Mouse (Mus musculus): ENCODE measurements around the gene Dio1. TPM values are rescaled to one million over a fixed set of nuclear protein-coding genes. Genes with fewer than 3 reads are reported as not detected.
A peak's percentile ranks its signal among the peaks of the same experiment; 100 is the strongest.

Dio1 gene
- polyA plus RNA-seq, 1 experiment from 2014 or later, result not detected

GRCm38 (mm10) chr4:107253125-107254091 lies 53.6 kb downstream of the Dio1 start, which contains the start of the genes Lrrc42 and Hspb11:
Lrrc42 (minus strand) TSS chr4:107253532.
Hspb11 (plus strand) TSS chr4:107253593.
- Histone ChIP-seq H3K9ac (replicated peaks; ENCODE audit: low read depth, low read length) (peak within 1 kb of the TSS; percentile 79), H3K4me1 (replicated peaks; ENCODE audit: control insufficient read depth, insufficient read depth, low read length) (peaks cover 21% of the 10 kb centered on the region), H3K27me3 (replicated peaks; ENCODE audit: control insufficient read depth, insufficient read depth, low read length) (no peaks in the 10 kb centered on the region), H3K9me3 (ENCODE audit: control insufficient read depth, low read length) (no peaks in the 10 kb centered on the region), H3K27ac (ENCODE audit: low read length) (peak within 1 kb of the TSS; percentile 68), H3K36me3 (ENCODE audit: control insufficient read depth, insufficient read depth) (no peaks in the 10 kb centered on the region), H3K4me3 (replicated peaks; ENCODE audit: low read length) (peak within 1 kb of the TSS; percentile 78), H3K4me2 (ENCODE audit: low read length) (peak within 1 kb of the TSS; percentile 71)
- under 1% methylated on average over 91 of the region's 101 CpGs for WGBS
- peak; percentile 95 for ATAC-seq

- under 1% methylated on average over 11 of the region's 11 CpGs for WGBS
- H3K27ac ChIP-seq (ENCODE audit: low read length), result no peak overlapping the region
Measured at GRCm38 (mm10) chr4:107252522-107252921, 54.4 kb downstream of the Dio1 start.

GRCm38 (mm10) chr4:107250494-107250893 lies 56.5 kb downstream of the Dio1 start:
- Histone ChIP-seq H3K4me1 (replicated peaks; ENCODE audit: control insufficient read depth, insufficient read depth, low read length) (peaks cover 21% of the 10 kb centered on the region), H3K36me3 (ENCODE audit: control insufficient read depth, insufficient read depth) (peaks cover 2% of the 10 kb centered on the region; the same call in 1 of the 2 replicates), H3K9me3 (ENCODE audit: control insufficient read depth, low read length) (no peaks in the 10 kb centered on the region), H3K4me3 (replicated peaks; ENCODE audit: low read length) (no peak overlapping the region), H3K9ac (replicated peaks; ENCODE audit: low read depth, low read length) (no peak overlapping the region), H3K4me2 (ENCODE audit: low read length) (no peak overlapping the region), H3K27ac (ENCODE audit: low read length) (no peak overlapping the region), H3K27me3 (replicated peaks; ENCODE audit: control insufficient read depth, insufficient read depth, low read length) (no peaks in the 10 kb centered on the region)
- no peak for ATAC-seq
- WGBS, result 23% methylated on average over 4 of the region's 4 CpGs

More at GRCm38 (mm10) chr4:107252522-107252921, 54.4 kb downstream of the Dio1 start:
- Histone ChIP-seq H3K27me3 (replicated peaks; ENCODE audit: control insufficient read depth, insufficient read depth, low read length) (no peaks in the 10 kb centered on the region), H3K9ac (replicated peaks; ENCODE audit: low read depth, low read length) (peak overlapping the region; percentile 79), H3K36me3 (ENCODE audit: control insufficient read depth, insufficient read depth) (no peaks in the 10 kb centered on the region), H3K4me3 (replicated peaks; ENCODE audit: low read length) (peak overlapping the region; percentile 78), H3K9me3 (ENCODE audit: control insufficient read depth, low read length) (no peaks in the 10 kb centered on the region), H3K4me1 (replicated peaks; ENCODE audit: control insufficient read depth, insufficient read depth, low read length) (peaks cover 21% of the 10 kb centered on the region), H3K4me2 (ENCODE audit: low read length) (peak overlapping the region; percentile 67)
- no peak for ATAC-seq

GRCm38 (mm10) chr4:107249471-107249870 lies 57.5 kb downstream of the Dio1 start:
- Histone ChIP-seq H3K4me2 (ENCODE audit: low read length) (no peak overlapping the region), H3K27me3 (replicated peaks; ENCODE audit: control insufficient read depth, insufficient read depth, low read length) (no peaks in the 10 kb centered on the region), H3K36me3 (ENCODE audit: control insufficient read depth, insufficient read depth) (peaks cover 2% of the 10 kb centered on the region; the same call in 1 of the 2 replicates), H3K27ac (ENCODE audit: low read length) (no peak overlapping the region; the same call in 1 of the 2 replicates), H3K4me3 (replicated peaks; ENCODE audit: low read length) (no peak overlapping the region), H3K9ac (replicated peaks; ENCODE audit: low read depth, low read length) (no peak overlapping the region), H3K4me1 (replicated peaks; ENCODE audit: control insufficient read depth, insufficient read depth, low read length) (peaks cover 20% of the 10 kb centered on the region), H3K9me3 (ENCODE audit: control insufficient read depth, low read length) (no peaks in the 10 kb centered on the region)
- no peak for ATAC-seq
- WGBS, result 56% methylated on average over 2 of the region's 2 CpGs

- H3K27me3 ChIP-seq (replicated peaks; ENCODE audit: control insufficient read depth, insufficient read depth, low read length), result no peaks in the 10 kb centered on the region
- H3K9ac ChIP-seq (replicated peaks; ENCODE audit: low read depth, low read length), result no peak overlapping the region
Measured at GRCm38 (mm10) chr4:107248061-107248460, 58.9 kb downstream of the Dio1 start.

DNA sequence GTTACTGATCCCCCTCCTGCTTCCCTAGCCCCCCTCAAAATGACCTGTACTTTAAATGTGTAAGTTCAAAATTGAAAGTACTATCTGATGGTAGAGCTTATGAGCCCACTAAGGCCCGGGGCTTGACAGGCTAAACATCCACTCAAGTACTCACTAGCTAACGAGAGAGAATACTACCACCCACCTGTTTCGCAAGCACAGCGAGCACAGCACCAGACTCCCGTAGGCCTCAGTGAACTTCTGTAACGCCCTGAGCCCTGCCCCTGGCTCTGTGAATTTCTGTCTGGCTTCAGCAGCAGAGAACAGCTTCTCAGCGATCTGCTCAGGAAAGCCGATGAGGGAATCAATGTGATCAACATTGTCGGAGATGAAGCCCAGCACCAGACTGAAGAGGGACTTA lies 59.9 kb downstream of the Dio1 start:
- Histone ChIP-seq H3K4me2 (ENCODE audit: low read length) (no peak overlapping the region), H3K27ac (ENCODE audit: low read length) (no peak overlapping the region), H3K27me3 (replicated peaks; ENCODE audit: control insufficient read depth, insufficient read depth, low read length) (no peaks in the 10 kb centered on the region), H3K4me1 (replicated peaks; ENCODE audit: control insufficient read depth, insufficient read depth, low read length) (peaks cover 11% of the 10 kb centered on the region), H3K9me3 (ENCODE audit: control insufficient read depth, low read length) (no peaks in the 10 kb centered on the region), H3K4me3 (replicated peaks; ENCODE audit: low read length) (no peak overlapping the region), H3K9ac (replicated peaks; ENCODE audit: low read depth, low read length) (no peak overlapping the region), H3K36me3 (ENCODE audit: control insufficient read depth, insufficient read depth) (peaks cover 2% of the 10 kb centered on the region; the same call in 1 of the 2 replicates)
- ATAC-seq, result no peak
- 75% methylated on average over 9 of the region's 9 CpGs for WGBS

More at GRCm38 (mm10) chr4:107248061-107248460, 58.9 kb downstream of the Dio1 start:
- peaks cover 16% of the 10 kb centered on the region for H3K4me1 ChIP-seq (replicated peaks; ENCODE audit: control insufficient read depth, insufficient read depth, low read length)
- WGBS, result 59% methylated on average over 3 of the region's 3 CpGs
- peaks cover 2% of the 10 kb centered on the region; the same call in 1 of the 2 replicates for H3K36me3 ChIP-seq (ENCODE audit: control insufficient read depth, insufficient read depth)
- ATAC-seq, result no peak
- no peak overlapping the region for H3K27ac ChIP-seq (ENCODE audit: low read length)
- H3K9me3 ChIP-seq (ENCODE audit: control insufficient read depth, low read length), result no peaks in the 10 kb centered on the region
- H3K4me3 ChIP-seq (replicated peaks; ENCODE audit: low read length), result no peak overlapping the region
- no peak overlapping the region for H3K4me2 ChIP-seq (ENCODE audit: low read length)

- no peaks in the 10 kb centered on the region for H3K9me3 ChIP-seq (ENCODE audit: control insufficient read depth, low read length)
- ATAC-seq, result no peak
- H3K27ac ChIP-seq (ENCODE audit: low read length), result no peak overlapping the region
- H3K36me3 ChIP-seq (ENCODE audit: control insufficient read depth, insufficient read depth), result peaks cover 2% of the 10 kb centered on the region; the same call in 1 of the 2 replicates
- peaks cover 6% of the 10 kb centered on the region for H3K4me1 ChIP-seq (replicated peaks; ENCODE audit: control insufficient read depth, insufficient read depth, low read length)
- 91% methylated on average over 1 of the region's 1 CpGs for WGBS
- H3K4me2 ChIP-seq (ENCODE audit: low read length), result no peak overlapping the region
- no peak overlapping the region for H3K9ac ChIP-seq (replicated peaks; ENCODE audit: low read depth, low read length)
- no peak overlapping the region for H3K4me3 ChIP-seq (replicated peaks; ENCODE audit: low read length)
- no peaks in the 10 kb centered on the region for H3K27me3 ChIP-seq (replicated peaks; ENCODE audit: control insufficient read depth, insufficient read depth, low read length)
Measured at GRCm38 (mm10) chr4:107246040-107246439, 60.9 kb downstream of the Dio1 start.

- Histone ChIP-seq H3K27ac (ENCODE audit: low read length) (no peak overlapping the region), H3K4me3 (replicated peaks; ENCODE audit: low read length) (no peak overlapping the region), H3K4me2 (ENCODE audit: low read length) (no peak overlapping the region), H3K36me3 (ENCODE audit: control insufficient read depth, insufficient read depth) (peaks cover 6% of the 10 kb centered on the region; the same call in 1 of the 2 replicates), H3K9ac (replicated peaks; ENCODE audit: low read depth, low read length) (no peak overlapping the region), H3K9me3 (ENCODE audit: control insufficient read depth, low read length) (no peaks in the 10 kb centered on the region), H3K27me3 (replicated peaks; ENCODE audit: control insufficient read depth, insufficient read depth, low read length) (no peaks in the 10 kb centered on the region), H3K4me1 (replicated peaks; ENCODE audit: control insufficient read depth, insufficient read depth, low read length) (peaks cover 6% of the 10 kb centered on the region)
- no peak for ATAC-seq
- WGBS, result 55% methylated on average over 2 of the region's 2 CpGs
Measured at GRCm38 (mm10) chr4:107245368-107245767, 61.6 kb downstream of the Dio1 start.
